Mouse (Mus musculus) activated CD4-positive, CD25-positive, alpha-beta regulatory T cell (primary cell): ENCODE data around the gene Rc3h1. TPM values are rescaled to one million over a fixed set of nuclear protein-coding genes. Genes with fewer than 3 reads are reported as not detected.

Experiments
- polyA plus RNA-seq, 2 experiments: library from polyadenylated mRNA; unstranded; fragments of 100-300 nt; shearing (Covaris generic); gene quantifications; one replicate each; pipeline ENCODE4 v1.2.1; 2017

Gene Rc3h1
- polyA plus RNA-seq: 10 to 100 TPM; 15.9 to 19.2 TPM

DNA sequence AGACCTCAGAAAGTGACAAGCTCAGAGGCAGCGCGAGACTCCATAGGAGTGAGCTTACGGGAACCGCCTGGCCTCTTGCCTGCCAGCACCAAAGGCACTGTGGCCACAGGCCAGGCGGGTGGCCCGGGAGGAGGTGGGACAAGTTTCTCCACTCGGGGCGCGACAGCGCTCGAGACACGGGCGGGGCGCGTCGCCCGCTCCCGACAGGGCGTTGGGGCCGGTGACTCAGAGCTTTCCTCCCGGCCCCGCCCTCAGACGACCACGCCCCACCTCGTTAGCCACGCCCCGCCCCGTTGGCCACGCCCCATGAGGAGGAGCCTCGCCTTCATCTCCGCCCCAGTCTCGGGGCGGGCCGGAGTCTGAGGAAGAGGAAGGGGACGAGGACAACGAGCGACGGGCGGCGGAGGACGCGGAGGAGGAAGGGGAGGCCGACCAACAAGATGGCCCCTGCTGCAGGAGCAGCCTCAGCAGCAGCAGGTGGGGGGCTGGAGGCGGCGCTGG, at the start of gene Rc3h1:
Rc3h1 (plus strand) TSS at position 362 of the 501 bp plus-strand sequence.

DNA sequence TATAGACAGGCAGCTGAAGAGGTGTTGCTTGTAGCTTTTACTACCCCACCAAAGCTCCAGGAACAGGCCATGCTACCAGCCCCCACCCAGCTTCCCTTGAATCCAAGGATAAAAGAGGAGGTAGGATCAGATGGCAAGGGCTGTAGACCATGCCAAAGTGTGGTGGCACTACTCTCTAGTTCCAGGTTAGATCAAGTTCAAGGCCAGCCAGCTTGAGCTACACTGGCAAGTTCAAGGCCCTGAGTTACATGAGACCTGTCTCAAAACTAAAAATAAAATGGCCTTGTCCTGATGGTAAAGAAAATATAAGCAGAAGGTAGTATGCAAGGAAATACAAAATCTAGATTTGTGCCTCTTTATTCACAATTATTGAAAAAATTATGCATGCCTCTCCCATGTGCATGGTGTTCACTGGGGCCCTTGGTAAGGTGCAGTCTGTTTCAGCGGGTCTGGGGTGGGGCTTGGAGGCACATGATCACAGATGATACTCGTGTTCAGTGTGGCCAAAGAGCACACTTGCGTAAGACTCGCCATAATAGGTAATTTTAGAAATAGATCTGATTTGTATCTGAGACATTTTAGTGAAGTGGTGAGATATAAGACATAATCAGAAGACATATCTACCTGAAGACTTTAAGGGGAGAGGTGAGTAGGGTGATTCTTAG, 72.0 kb downstream of the Rc3h1 start, which contains the start of gene Serpinc1:
Serpinc1 (plus strand) TSS at position 515 of the 665 bp plus-strand sequence.

Other genes with a start within 250 kb of the Rc3h1 start
- gene Rabgap1l, start 113.2 kb upstream of the Rc3h1 start, polyA plus RNA-seq: 100 to 1,000 TPM; 192 to 246 TPM
- gene Serpinc1, start 72.2 kb downstream of the Rc3h1 start, polyA plus RNA-seq: 1 to 10 TPM; 4.2 to 7.2 TPM
- 10 to 100 TPM in 1 of 2 experiments, 1 to 10 TPM in 1; 7.9 to 11.2 TPM for gene Zbtb37, start 128.4 kb downstream of the Rc3h1 start, polyA plus RNA-seq
- 10 to 100 TPM; 15.5 to 15.6 TPM for gene Dars2, start 164.2 kb downstream of the Rc3h1 start, polyA plus RNA-seq
- gene Cenpl, start 164.3 kb downstream of the Rc3h1 start, polyA plus RNA-seq: 10 to 100 TPM; 16.6 to 18.7 TPM
- gene Klhl20, start 225.1 kb downstream of the Rc3h1 start, polyA plus RNA-seq: 10 to 100 TPM; 27.9 to 29.2 TPM
- gene Ankrd45, start 236.3 kb downstream of the Rc3h1 start, polyA plus RNA-seq: under 1 TPM; 0.13 to 0.34 TPM